Mouse (Mus musculus): ENCODE data around the gene Sh3d21.
A peak's percentile ranks its signal among the peaks of the same experiment; 100 is the strongest.

- TF ChIP-seq CTCF (IDR thresholded peaks at IDR 0.05; ENCODE audit: low read depth) (peak; percentile 22; the same call in 1 of the 2 replicates), EP300 (optimal IDR thresholded peaks at IDR 0.05) (no peak)
Observed at GRCm38 (mm10) chr4:126103057-126103581, 60.2 kb downstream of the Sh3d21 start.

Measured in stomach, postnatal 0 days (tissue).